Mouse (Mus musculus): ENCODE measurements around the gene Galnt10. TPM values are rescaled to one million over a fixed set of nuclear protein-coding genes. Genes with fewer than 3 reads are reported as not detected.

Galnt10 gene
- polyA plus RNA-seq, 1 experiment: 27.2 TPM

GRCm38 (mm10) chr11:57685689-57686454 lies 40.6 kb downstream of the Galnt10 start:
- Histone ChIP-seq H3K4me2 (ENCODE audit: low read depth) (no peak overlapping the region), H3K79me2 (ENCODE audit: control insufficient read depth, insufficient read depth) (no peaks in the 10 kb centered on the region), H3ac (ENCODE audit: control insufficient read depth, insufficient read length) (no peak overlapping the region), H3K27me3 (ENCODE audit: control insufficient read depth, insufficient read depth, insufficient read length) (no peaks in the 10 kb centered on the region), H3K36me3 (ENCODE audit: control insufficient read depth, insufficient read depth) (no peaks in the 10 kb centered on the region), H3K4me3 (no peak overlapping the region)
- TF ChIP-seq SRF (IDR thresholded peaks at IDR 0.05; ENCODE audit: control insufficient read depth, insufficient read length, low read depth) (no peak), MYOG (IDR thresholded peaks at IDR 0.05; ENCODE audit: control insufficient read depth in 1 of 3, insufficient read depth in 1 of 3, insufficient read length in 2 of 3, low read depth in 2 of 3) (no peak), MAX (IDR thresholded peaks at IDR 0.05; ENCODE audit: low read depth) (no peak), POLR2A (IDR thresholded peaks at IDR 0.05; ENCODE audit: insufficient read length, low read depth) (no peak), TCF3 (IDR thresholded peaks at IDR 0.05; ENCODE audit: insufficient read length, low read depth) (no peak), REST (IDR thresholded peaks at IDR 0.05; ENCODE audit: insufficient read depth, insufficient read length) (no peak), CEBPB (IDR thresholded peaks at IDR 0.05; ENCODE audit: insufficient read depth, poor library complexity, severe bottlenecking) (no peak), MYOD1 (IDR thresholded peaks at IDR 0.05; ENCODE audit: control insufficient read depth in 1 of 3, insufficient read length in 2 of 3, low read depth in 2 of 3) (no peak), TCF12 (IDR thresholded peaks at IDR 0.05; ENCODE audit: insufficient read depth, poor library complexity, severe bottlenecking) (no peak), POLR2AphosphoS2 (IDR thresholded peaks at IDR 0.05; ENCODE audit: insufficient read length, low read depth) (no peak), USF1 (IDR thresholded peaks at IDR 0.05; ENCODE audit: low read depth) (no peak), E2F4 (IDR thresholded peaks at IDR 0.05; ENCODE audit: insufficient read depth) (no peak)

GRCm38 (mm10) chr11:57686797-57687196 lies 41.6 kb downstream of the Galnt10 start:
- Histone ChIP-seq H3ac (ENCODE audit: control insufficient read depth, insufficient read length) (no peak overlapping the region), H3K79me2 (ENCODE audit: control insufficient read depth, insufficient read depth) (no peaks in the 10 kb centered on the region), H3K27me3 (ENCODE audit: control insufficient read depth, insufficient read depth, insufficient read length) (no peaks in the 10 kb centered on the region), H3K4me3 (no peak overlapping the region), H3K36me3 (ENCODE audit: control insufficient read depth, insufficient read depth) (no peaks in the 10 kb centered on the region), H3K4me2 (ENCODE audit: low read depth) (no peak overlapping the region)
- TF ChIP-seq USF1 (IDR thresholded peaks at IDR 0.05; ENCODE audit: low read depth) (no peak), E2F4 (IDR thresholded peaks at IDR 0.05; ENCODE audit: insufficient read depth) (no peak), TCF12 (IDR thresholded peaks at IDR 0.05; ENCODE audit: insufficient read depth, poor library complexity, severe bottlenecking) (no peak), POLR2A (IDR thresholded peaks at IDR 0.05; ENCODE audit: insufficient read length, low read depth) (no peak), MYOD1 (IDR thresholded peaks at IDR 0.05; ENCODE audit: control insufficient read depth in 1 of 3, insufficient read length in 2 of 3, low read depth in 2 of 3) (no peak), SRF (IDR thresholded peaks at IDR 0.05; ENCODE audit: control insufficient read depth, insufficient read length, low read depth) (no peak), CEBPB (IDR thresholded peaks at IDR 0.05; ENCODE audit: insufficient read depth, poor library complexity, severe bottlenecking) (no peak), TCF3 (IDR thresholded peaks at IDR 0.05; ENCODE audit: insufficient read length, low read depth) (no peak), REST (IDR thresholded peaks at IDR 0.05; ENCODE audit: insufficient read depth, insufficient read length) (no peak), POLR2AphosphoS2 (IDR thresholded peaks at IDR 0.05; ENCODE audit: insufficient read length, low read depth) (no peak)

- no peak overlapping the region for H3K4me2 ChIP-seq (ENCODE audit: low read depth)
- no peak for TF ChIP-seq SRF (IDR thresholded peaks at IDR 0.05; ENCODE audit: control insufficient read depth, insufficient read length, low read depth)
- TF ChIP-seq POLR2A (IDR thresholded peaks at IDR 0.05; ENCODE audit: insufficient read length, low read depth): no peak
- no peak for TF ChIP-seq TCF3 (IDR thresholded peaks at IDR 0.05; ENCODE audit: insufficient read length, low read depth)
- no peak for TF ChIP-seq E2F4 (IDR thresholded peaks at IDR 0.05; ENCODE audit: insufficient read depth)
- no peak for TF ChIP-seq USF1 (IDR thresholded peaks at IDR 0.05; ENCODE audit: low read depth)
- no peak for TF ChIP-seq POLR2AphosphoS2 (IDR thresholded peaks at IDR 0.05; ENCODE audit: insufficient read length, low read depth)
- no peak for TF ChIP-seq REST (IDR thresholded peaks at IDR 0.05; ENCODE audit: insufficient read depth, insufficient read length)
- no peak for TF ChIP-seq MYOG (IDR thresholded peaks at IDR 0.05; ENCODE audit: control insufficient read depth in 1 of 3, insufficient read depth in 1 of 3, insufficient read length in 2 of 3, low read depth in 2 of 3)
- no peak for TF ChIP-seq MAX (IDR thresholded peaks at IDR 0.05; ENCODE audit: low read depth)
- TF ChIP-seq CEBPB (IDR thresholded peaks at IDR 0.05; ENCODE audit: insufficient read depth, poor library complexity, severe bottlenecking): no peak
- TF ChIP-seq MYOD1 (IDR thresholded peaks at IDR 0.05; ENCODE audit: control insufficient read depth in 1 of 3, insufficient read length in 2 of 3, low read depth in 2 of 3): no peak
- TF ChIP-seq TCF12 (IDR thresholded peaks at IDR 0.05; ENCODE audit: insufficient read depth, poor library complexity, severe bottlenecking): no peak
- H3ac ChIP-seq (ENCODE audit: control insufficient read depth, insufficient read length): no peak overlapping the region
- no peaks in the 10 kb centered on the region for H3K79me2 ChIP-seq (ENCODE audit: control insufficient read depth, insufficient read depth)
- no peaks in the 10 kb centered on the region for H3K27me3 ChIP-seq (ENCODE audit: control insufficient read depth, insufficient read depth, insufficient read length)
- H3K36me3 ChIP-seq (ENCODE audit: control insufficient read depth, insufficient read depth): no peaks in the 10 kb centered on the region
- no peak overlapping the region for H3K4me3 ChIP-seq
Measured at GRCm38 (mm10) chr11:57687258-57687657, 42.0 kb downstream of the Galnt10 start.

- H3K4me2 ChIP-seq (ENCODE audit: low read depth): peak overlapping the region; percentile 76
- no peaks in the 10 kb centered on the region for H3K27me3 ChIP-seq (ENCODE audit: control insufficient read depth, insufficient read depth, insufficient read length)
- H3K36me3 ChIP-seq (ENCODE audit: control insufficient read depth, insufficient read depth): no peaks in the 10 kb centered on the region
- TF ChIP-seq POLR2A (IDR thresholded peaks at IDR 0.05; ENCODE audit: insufficient read length, low read depth) (no peak), TCF12 (IDR thresholded peaks at IDR 0.05; ENCODE audit: insufficient read depth, poor library complexity, severe bottlenecking) (no peak), MYOG (IDR thresholded peaks at IDR 0.05; ENCODE audit: control insufficient read depth in 1 of 3, insufficient read depth in 1 of 3, insufficient read length in 2 of 3, low read depth in 2 of 3) (peak in 1 of 3 experiments; percentile 9), MYOD1 (IDR thresholded peaks at IDR 0.05; ENCODE audit: control insufficient read depth in 1 of 3, insufficient read length in 2 of 3, low read depth in 2 of 3) (peak in 1 of 3 experiments; percentile 19)
- no peaks in the 10 kb centered on the region for H3K79me2 ChIP-seq (ENCODE audit: control insufficient read depth, insufficient read depth)
- no peak overlapping the region for H3K4me3 ChIP-seq
- no peak overlapping the region for H3ac ChIP-seq (ENCODE audit: control insufficient read depth, insufficient read length)
Measured at GRCm38 (mm10) chr11:57688179-57688929, 43.1 kb downstream of the Galnt10 start.

Data from myocyte (in vitro differentiated cells).